In the genomic region with DNA sequence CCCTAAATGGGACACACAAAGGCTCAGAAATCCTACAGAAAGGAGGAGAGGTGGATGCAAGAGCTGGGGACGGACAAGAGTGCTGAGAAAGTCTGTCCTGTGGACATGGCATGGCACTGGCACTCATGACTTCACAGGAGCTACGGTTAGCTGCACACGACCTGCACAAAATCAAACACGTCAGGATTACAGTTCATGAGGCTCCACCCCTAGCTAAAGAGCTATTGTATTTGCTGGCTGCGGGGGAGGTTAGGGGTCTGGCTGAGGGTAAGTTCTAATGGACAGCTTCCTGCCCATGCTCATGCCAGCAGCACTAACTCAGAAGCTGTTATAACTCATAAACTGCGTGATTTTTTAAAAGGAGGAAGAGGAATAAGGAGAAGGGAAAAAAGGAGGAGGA, we compare ENCODE assay signal across 13 mouse cellular contexts. TPM values are rescaled to one million over a fixed set of nuclear protein-coding genes. Genes with fewer than 3 reads are reported as not detected.
DNase-seq lines count a peak whose midpoint lies in the region; ATAC-seq and TF ChIP-seq lines count a peak whose summit lies in the region.
"Had no signal": no experiment of that assay in that cellular context is flagged by ENCODE, and none has a peak within 500 bp of the region (broad histone marks: within the 10 kb centered on the region; RNA-seq: fewer than 3 reads in every experiment).

No protein-coding gene starts in this region.

- TF ChIP-seq CTCF in lung, embryonic 14.5 days (IDR thresholded peaks at IDR 0.05; ENCODE audit: low read depth): no peak

- H3K36me3 ChIP-seq in heart, embryonic 13.5 days: peaks cover 41% of the 10 kb centered on the region
- peaks cover 7% of the 10 kb centered on the region; the same call in 1 of the 2 replicates for H3K36me3 ChIP-seq in lung, embryonic 14.5 days (ENCODE audit: insufficient read depth)
- H3K36me3 ChIP-seq in hindbrain, embryonic 11.5 days (ENCODE audit: control insufficient read depth, insufficient read depth, low read length): no peaks in the 10 kb centered on the region

- WGBS in heart, embryonic 13.5 days: 33% methylated on average over 6 of the region's 6 CpGs
- WGBS in lung, embryonic 14.5 days: 34% methylated on average over 6 of the region's 6 CpGs
- 68% methylated on average over 6 of the region's 6 CpGs for WGBS in hindbrain, embryonic 11.5 days

- no peaks in the 10 kb centered on the region for H3K27me3 ChIP-seq in heart, embryonic 13.5 days (replicated peaks)
- H3K27me3 ChIP-seq in lung, embryonic 14.5 days (ENCODE audit: insufficient read depth, low read length): no peaks in the 10 kb centered on the region
- H3K27me3 ChIP-seq in hindbrain, embryonic 11.5 days (ENCODE audit: control insufficient read depth, insufficient read depth, low read length): no peaks in the 10 kb centered on the region
- H3K27me3 ChIP-seq: forebrain, embryonic 13.5 days; hindbrain, embryonic 15.5 days; lung, embryonic 15.5 days had no signal

- H3K4me2 ChIP-seq in heart, embryonic 13.5 days: peak overlapping the region; percentile 14; the same call in 1 of the 2 replicates
- H3K4me2 ChIP-seq in lung, embryonic 14.5 days: no peak overlapping the region
- H3K4me2 ChIP-seq in hindbrain, embryonic 11.5 days (replicated peaks; ENCODE audit: low read depth, low read length): no peak overlapping the region
- H3K4me2 ChIP-seq: forebrain, embryonic 13.5 days; hindbrain, embryonic 15.5 days; lung, embryonic 15.5 days had no signal

- H3K4me1 ChIP-seq in heart, embryonic 13.5 days: peaks cover 19% of the 10 kb centered on the region
- no peaks in the 10 kb centered on the region for H3K4me1 ChIP-seq in lung, embryonic 14.5 days (ENCODE audit: insufficient read depth)
- no peaks in the 10 kb centered on the region for H3K4me1 ChIP-seq in hindbrain, embryonic 11.5 days (replicated peaks; ENCODE audit: control insufficient read depth, insufficient read depth, low read length)
- H3K4me1 ChIP-seq: hindbrain, embryonic 15.5 days; lung, embryonic 15.5 days had no signal

- no peak for DNase-seq in heart, adult 8-10 months (ENCODE audit: low spot score)
- DNase-seq in lung, embryonic 14.5 days: peak; percentile 21
- DNase-seq in lung, postnatal 4 days: no peak
- DNase-seq in embryo, embryonic 11 days: peak; percentile 10
- DNase-seq in hindbrain, embryonic 11.5 days (ENCODE audit: low spot score): no peak
- DNase-seq in urinary bladder, adult 2 months (ENCODE audit: low spot score): no peak
- DNase-seq: right cerebral cortex, postnatal 4 days had no signal

- H3K4me3 ChIP-seq in heart, embryonic 13.5 days: no peak overlapping the region
- no peak overlapping the region for H3K4me3 ChIP-seq in lung, embryonic 14.5 days (ENCODE audit: low read depth, low read length)
- no peak overlapping the region for H3K4me3 ChIP-seq in hindbrain, embryonic 11.5 days (ENCODE audit: low read depth, low read length)
- H3K4me3 ChIP-seq: forebrain, embryonic 13.5 days; hindbrain, embryonic 15.5 days; lung, embryonic 15.5 days had no signal

- ATAC-seq in heart, embryonic 13.5 days (ENCODE audit: extremely low read depth, insufficient number of reproducible peaks, low FRiP score, low TSS enrichment): no peak; the same call in 1 of the 2 replicates
- ATAC-seq in lung, embryonic 14.5 days (ENCODE audit: insufficient read depth): no peak
- no peak for ATAC-seq in hindbrain, embryonic 11.5 days (ENCODE audit: low FRiP score)
- ATAC-seq: CD4-positive, CD25-positive, alpha-beta regulatory T cell, adult 4 months; forebrain, embryonic 13.5 days; intestine, postnatal 0 days had no signal

- peak overlapping the region; percentile 49 for H3K27ac ChIP-seq in heart, embryonic 13.5 days (replicated peaks)
- H3K27ac ChIP-seq in lung, embryonic 14.5 days (ENCODE audit: low read depth): no peak overlapping the region
- no peak overlapping the region for H3K27ac ChIP-seq in hindbrain, embryonic 11.5 days (ENCODE audit: low read depth, low read length)
- H3K27ac ChIP-seq: forebrain, embryonic 13.5 days; hindbrain, embryonic 15.5 days; lung, embryonic 15.5 days had no signal

- no peaks in the 10 kb centered on the region for H3K9me3 ChIP-seq in heart, embryonic 13.5 days
- no peaks in the 10 kb centered on the region for H3K9me3 ChIP-seq in lung, embryonic 14.5 days (ENCODE audit: low read depth, low read length)
- H3K9me3 ChIP-seq in hindbrain, embryonic 11.5 days (ENCODE audit: control insufficient read depth, low read length): no peaks in the 10 kb centered on the region
- H3K9me3 ChIP-seq: forebrain, embryonic 13.5 days; hindbrain, embryonic 15.5 days; lung, embryonic 15.5 days had no signal

- no peak overlapping the region for H3K9ac ChIP-seq in heart, embryonic 13.5 days
- no peak overlapping the region for H3K9ac ChIP-seq in lung, embryonic 14.5 days
- no peak overlapping the region for H3K9ac ChIP-seq in hindbrain, embryonic 11.5 days (ENCODE audit: low read depth, low read length)
- H3K9ac ChIP-seq: forebrain, embryonic 13.5 days; hindbrain, embryonic 15.5 days; lung, embryonic 15.5 days had no signal

RNA-seq across cellular contexts. Expression of a gene that starts 56.8 kb away (rescaled TPM):
- polyA plus RNA-seq in heart, embryonic 13.5 days (2015; fragmentation: Nextera tagmentation; extraction: Ambion mirVana): 51.2 and 54.2 TPM in 2 replicates
- total RNA-seq in heart, adult 8-10 months (2022): 100 to 1,000 TPM; 111 to 141 (median 137) TPM
- 33.9 and 34.8 TPM in 2 replicates for polyA plus RNA-seq in lung, embryonic 14.5 days (2014; fragmentation: Nextera tagmentation; extraction: Ambion mirVana)
- polyA plus RNA-seq in hindbrain, embryonic 11.5 days (2014; fragmentation: Nextera tagmentation; extraction: Ambion mirVana): 47.1 and 50.2 TPM in 2 replicates
- polyA plus RNA-seq in urinary bladder, adult 2 months (2012; rRNA removed): 31.5 and 44.1 TPM in 2 replicates

Comparison
In these comparisons a context has a peak if more than half of its experiments do, and no peak if none do; other contexts are left out.
1. DNase-seq: peak in lung, embryonic 14.5 days (single experiment) and embryo, embryonic 11 days (single experiment); none in heart, adult 8-10 months (single experiment), lung, postnatal 4 days (0 of 2), hindbrain, embryonic 11.5 days (single experiment) and urinary bladder, adult 2 months (single experiment).